Mouse (Mus musculus) MEL (cell line): ENCODE results near the gene Rbfox3.

Experiments used
- CTCF ChIP-seq, 3 experiments: IDR thresholded peaks in 2 of 3; conservative IDR thresholded peaks in 1 of 3; 2 replicates each; pipeline ENCODE4 v1.5.1; 2011 to 2012; ENCODE audit warnings: low read length in 3 of 3, low read depth in 2 of 3, mild to moderate bottlenecking in 2 of 3, improper control_type of control experiment in 1 of 3, inconsistent platforms in 1 of 3, mixed read lengths in 1 of 3, moderate library complexity in 1 of 3; ENCODE audit not compliant: control insufficient read depth in 1 of 3, insufficient read depth in 1 of 3, poor library complexity in 1 of 3, severe bottlenecking in 1 of 3
- EP300 ChIP-seq, 2 experiments: IDR thresholded peaks; 2 replicates each; pipeline ENCODE4 v1.6.1; 2011; ENCODE audit warnings: improper control_type of control experiment in 2 of 2, low read length in 2 of 2, low read depth in 1 of 2, mild to moderate bottlenecking in 1 of 2
- GABPA ChIP-seq: IDR thresholded peaks from 2 replicates; pipeline ENCODE4 v1.6.1; 2012; ENCODE audit warnings: low read depth, mild to moderate bottlenecking, inconsistent platforms, low read length, improper control_type of control experiment, moderate library complexity
- GATA1 ChIP-seq: IDR thresholded peaks from 2 replicates; pipeline ENCODE4 v1.6.1; 2011; ENCODE audit warnings: low read depth, low read length, improper control_type of control experiment
- JUND ChIP-seq: IDR thresholded peaks from 2 replicates; pipeline ENCODE4 v1.6.1; 2011; ENCODE audit warnings: low read depth, mild to moderate bottlenecking, improper control_type of control experiment, low read length
- MEF2A ChIP-seq: IDR thresholded peaks from 2 replicates; pipeline ENCODE4 v1.6.1; 2014; ENCODE audit warnings: low read depth, mild to moderate bottlenecking, inconsistent platforms, low read length, improper control_type of control experiment; ENCODE audit not compliant: poor library complexity, insufficient replicate concordance, severe bottlenecking; ENCODE audit errors: extremely low read depth
- NELFE ChIP-seq: IDR thresholded peaks from 2 replicates; pipeline ENCODE4 v1.6.1; 2011; ENCODE audit warnings: low read depth, low read length, improper control_type of control experiment
- POLR2A ChIP-seq, 2 experiments: IDR thresholded peaks; 2 replicates each; pipeline ENCODE4 v1.6.1; 2011 to 2012; ENCODE audit warnings: low read length in 2 of 2, mild to moderate bottlenecking in 2 of 2, control low read depth in 1 of 2, improper control_type of control experiment in 1 of 2, low read depth in 1 of 2, moderate library complexity in 1 of 2; ENCODE audit not compliant: control insufficient read depth in 1 of 2, insufficient read depth in 1 of 2, poor library complexity in 1 of 2
- POLR2AphosphoS5 ChIP-seq: IDR thresholded peaks from 2 replicates; pipeline ENCODE4 v1.6.1; 2012; ENCODE audit warnings: low read depth, borderline replicate concordance, mild to moderate bottlenecking, inconsistent platforms, low read length, moderate library complexity, mixed read lengths
- SIN3A ChIP-seq: IDR thresholded peaks from 2 replicates; pipeline ENCODE4 v1.6.1; 2012; ENCODE audit warnings: low read length, improper control_type of control experiment, inconsistent platforms
- TAL1 ChIP-seq: IDR thresholded peaks from 2 replicates; pipeline ENCODE4 v1.6.1; 2012; ENCODE audit warnings: mild to moderate bottlenecking, inconsistent platforms, low read length, moderate library complexity, mixed read lengths
- TCF12 ChIP-seq: IDR thresholded peaks from 2 replicates; pipeline ENCODE4 v1.6.1; 2014; ENCODE audit warnings: low read depth, mild to moderate bottlenecking, inconsistent platforms, low read length, improper control_type of control experiment, moderate library complexity

- TF ChIP-seq MEF2A (no peak), CTCF (IDR thresholded peaks at IDR 0.05 in 2 of 3, conservative IDR thresholded peaks at IDR 0.05 in 1 of 3; ENCODE audit: control insufficient read depth in 1 of 3, insufficient read depth in 1 of 3, low read depth in 2 of 3, low read length in 3 of 3, poor library complexity in 1 of 3, severe bottlenecking in 1 of 3) (no peak), TCF12 (no peak), POLR2A (IDR thresholded peaks at IDR 0.05; ENCODE audit: control insufficient read depth in 1 of 2, insufficient read depth in 1 of 2, low read depth in 1 of 2, low read length in 2 of 2, poor library complexity in 1 of 2) (no peak), JUND (no peak), GABPA (no peak), EP300 (IDR thresholded peaks at IDR 0.05; ENCODE audit: low read depth in 1 of 2, low read length in 2 of 2) (no peak), POLR2AphosphoS5 (no peak), TAL1 (no peak), SIN3A (no peak), GATA1 (no peak), NELFE (no peak)
Measured at GRCm38 (mm10) chr11:118553926-118554325, 357.5 kb downstream of the Rbfox3 start.
